Mouse (Mus musculus): ENCODE results near the gene Hoxd10. TPM values are rescaled to one million over a fixed set of nuclear protein-coding genes. Genes with fewer than 3 reads are reported as not detected.

Gene Hoxd10
- total and polyA plus RNA-seq, 3 experiments = not detected

DNA sequence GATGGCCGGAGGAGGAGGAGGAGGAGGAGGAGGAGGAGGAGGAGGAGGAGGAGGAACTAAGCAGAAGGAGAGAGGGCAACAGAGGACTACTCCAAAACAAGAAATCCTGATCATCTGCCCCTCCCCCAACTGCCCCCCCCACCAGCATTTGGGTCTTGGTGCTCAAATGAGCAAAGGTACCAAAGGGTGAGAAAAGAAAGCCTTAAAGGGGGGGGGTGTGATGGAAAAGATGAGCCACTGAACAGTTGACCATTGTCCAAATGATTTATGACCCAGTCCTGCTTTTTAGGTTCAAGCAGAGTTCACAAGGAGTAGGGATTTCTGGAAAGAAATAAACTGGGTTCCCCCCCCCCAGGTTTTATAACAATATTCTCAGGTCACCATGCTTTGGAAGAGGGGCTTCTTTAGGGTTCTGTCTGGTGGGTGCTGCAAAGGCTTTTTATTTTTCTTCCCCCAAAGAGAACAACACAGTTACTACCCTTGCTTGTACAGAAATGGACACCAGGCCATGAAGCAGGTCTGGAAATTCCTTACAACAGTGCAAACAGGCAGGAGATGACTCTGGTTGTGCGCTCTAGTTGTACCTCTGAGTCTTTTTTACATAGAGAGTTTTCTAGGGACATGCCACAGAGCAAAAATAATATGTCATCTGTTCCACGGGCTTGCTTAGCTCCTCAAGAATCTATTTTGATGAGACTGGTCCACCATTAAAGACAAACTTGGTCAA, 49.7 kb downstream of the Hoxd10 start:
- peaks cover 14 to 27% of the 10 kb centered on the region in 2 experiments for H3K4me1 ChIP-seq (ENCODE audit: control insufficient read depth in 1 of 2, insufficient read depth in 2 of 2)
- H3K36me3 ChIP-seq (replicated peaks in 1 of 2; ENCODE audit: control insufficient read depth in 1 of 2, insufficient read depth in 1 of 2, low read length in 1 of 2) = peaks cover 3 to 18% of the 10 kb centered on the region in 2 experiments
- no peaks in the 10 kb centered on the region for H3K79me2 ChIP-seq (replicated peaks; ENCODE audit: control insufficient read depth, extremely low read depth, insufficient read depth, poor library complexity, severe bottlenecking)
- H3K4me3 ChIP-seq (replicated peaks in 1 of 3; ENCODE audit: low read depth in 2 of 3, low read length in 2 of 3, poor library complexity in 1 of 3) = no peak overlapping the region
- DNase-seq (ENCODE audit: extremely low read depth) = no peak
- no peak for TF ChIP-seq RCOR1 (conservative IDR thresholded peaks at IDR 0.05; ENCODE audit: low read depth, low read length)
- TF ChIP-seq NELFE (IDR thresholded peaks at IDR 0.05; ENCODE audit: low read depth, low read length) = no peak
- no peak for TF ChIP-seq KAT2A (IDR thresholded peaks at IDR 0.05; ENCODE audit: insufficient replicate concordance, low read length)
- TF ChIP-seq JUND (conservative IDR thresholded peaks at IDR 0.05; ENCODE audit: low read depth, low read length) = no peak
- no peak for TF ChIP-seq MEF2A (IDR thresholded peaks at IDR 0.05; ENCODE audit: borderline replicate concordance, low read depth, low read length)
- TF ChIP-seq CTCF (conservative IDR thresholded peaks at IDR 0.05 in 1 of 2, IDR thresholded peaks at IDR 0.05 in 1 of 2; ENCODE audit: low read depth in 2 of 2, low read length in 2 of 2) = no peak
- no peak for TF ChIP-seq MAX (IDR thresholded peaks at IDR 0.05; ENCODE audit: low read length)
- TF ChIP-seq EP300 (IDR thresholded peaks at IDR 0.05; ENCODE audit: low read length) = no peak
- TF ChIP-seq ZKSCAN1 (IDR thresholded peaks at IDR 0.05; ENCODE audit: borderline replicate concordance, low read depth, low read length) = no peak
- TF ChIP-seq ZMIZ1 (IDR thresholded peaks at IDR 0.05; ENCODE audit: low read depth, low read length) = no peak
- TF ChIP-seq MYC (IDR thresholded peaks at IDR 0.05; ENCODE audit: low read depth, low read length) = no peak
- no peak for TF ChIP-seq PAX5 (IDR thresholded peaks at IDR 0.05; ENCODE audit: low read length)
- TF ChIP-seq POLR2A (IDR thresholded peaks at IDR 0.05; ENCODE audit: low read depth, low read length) = no peak
- TF ChIP-seq ZC3H11A (IDR thresholded peaks at IDR 0.05; ENCODE audit: low read depth, low read length) = no peak
- no peak overlapping the region for H3K4me2 ChIP-seq (ENCODE audit: insufficient read depth, low read depth, poor library complexity, severe bottlenecking)
- H3K9ac ChIP-seq (ENCODE audit: insufficient read depth, low read depth) = no peak overlapping the region
- dilution Hi-C loops (cut with MboI; ENCODE audit: extremely low pct_ligation_motif_present, extremely low pct_unique_long_range_greater_than_20kb, low sequenced_read_pairs) = no loop called here
- no peak overlapping the region for H3K27ac ChIP-seq (ENCODE audit: insufficient read depth, low read depth)
- no peaks in the 10 kb centered on the region for H3K27me3 ChIP-seq (replicated peaks)
- in situ Hi-C loops (cut with MboI; ENCODE audit: low pct_ligation_motif_present, low pct_unique_long_range_greater_than_20kb, low sequenced_read_pairs) = no loop called here
- peaks cover 5% of the 10 kb centered on the region for H3K9me3 ChIP-seq (replicated peaks; ENCODE audit: low read length)

- H3K9ac ChIP-seq (ENCODE audit: insufficient read depth, low read depth) = no peak overlapping the region
- no peaks in the 10 kb centered on the region for H3K27me3 ChIP-seq (replicated peaks)
- peaks cover 14 to 25% of the 10 kb centered on the region in 2 experiments for H3K4me1 ChIP-seq (ENCODE audit: control insufficient read depth in 1 of 2, insufficient read depth in 2 of 2)
- peaks cover 8 to 19% of the 10 kb centered on the region in 2 experiments for H3K36me3 ChIP-seq (replicated peaks in 1 of 2; ENCODE audit: control insufficient read depth in 1 of 2, insufficient read depth in 1 of 2, low read length in 1 of 2)
- H3K27ac ChIP-seq (ENCODE audit: insufficient read depth, low read depth) = no peak overlapping the region
- dilution Hi-C loops (cut with MboI; ENCODE audit: extremely low pct_ligation_motif_present, extremely low pct_unique_long_range_greater_than_20kb, low sequenced_read_pairs) = no loop called here
- H3K4me2 ChIP-seq (ENCODE audit: insufficient read depth, low read depth, poor library complexity, severe bottlenecking) = no peak overlapping the region
- H3K4me3 ChIP-seq (replicated peaks in 1 of 3; ENCODE audit: low read depth in 2 of 3, low read length in 2 of 3, poor library complexity in 1 of 3) = no peak overlapping the region
- no peaks in the 10 kb centered on the region for H3K79me2 ChIP-seq (replicated peaks; ENCODE audit: control insufficient read depth, extremely low read depth, insufficient read depth, poor library complexity, severe bottlenecking)
- no peak for TF ChIP-seq ZMIZ1 (IDR thresholded peaks at IDR 0.05; ENCODE audit: low read depth, low read length)
- H3K9me3 ChIP-seq (replicated peaks; ENCODE audit: low read length) = peaks cover 8% of the 10 kb centered on the region
- in situ Hi-C loops (cut with MboI; ENCODE audit: low pct_ligation_motif_present, low pct_unique_long_range_greater_than_20kb, low sequenced_read_pairs) = no loop called here
- DNase-seq (ENCODE audit: extremely low read depth) = no peak
These were observed 50.2 kb downstream of the Hoxd10 start for GRCm38 (mm10) chr2:74741979-74742277.

Other genes with a start within 250 kb of the Hoxd10 start
- gene Lnpk, start 112.5 kb upstream of the Hoxd10 start, total RNA-seq (2012; rRNA removed) = 21.1 and 21.2 TPM in 2 replicates
- 51.7 and 61.1 TPM in 2 replicates for gene Lnpk, start 112.5 kb upstream of the Hoxd10 start, total RNA-seq (2014; rRNA removed)
- 32.9 and 37.1 TPM in 2 replicates for gene Lnpk, start 112.5 kb upstream of the Hoxd10 start, polyA plus RNA-seq (2012; ENCODE audit: insufficient read length, low read depth)
- gene Evx2, start 32.4 kb upstream of the Hoxd10 start, total RNA-seq (2012; rRNA removed) = not detected in 2 replicates
- not detected in 2 replicates for gene Evx2, start 32.4 kb upstream of the Hoxd10 start, total RNA-seq (2014; rRNA removed)
- not detected in 2 replicates for gene Evx2, start 32.4 kb upstream of the Hoxd10 start, polyA plus RNA-seq (2012; ENCODE audit: insufficient read length, low read depth)
- not detected in 2 replicates for gene Hoxd13, start 23.6 kb upstream of the Hoxd10 start, total RNA-seq (2012; rRNA removed)
- not detected in 2 replicates for gene Hoxd13, start 23.6 kb upstream of the Hoxd10 start, total RNA-seq (2014; rRNA removed)
- not detected in 2 replicates for gene Hoxd13, start 23.6 kb upstream of the Hoxd10 start, polyA plus RNA-seq (2012; ENCODE audit: insufficient read length, low read depth)
- not detected in 2 replicates for gene Hoxd12, start 16.9 kb upstream of the Hoxd10 start, total RNA-seq (2012; rRNA removed)
- gene Hoxd12, start 16.9 kb upstream of the Hoxd10 start, total RNA-seq (2014; rRNA removed) = not detected in 2 replicates
- gene Hoxd12, start 16.9 kb upstream of the Hoxd10 start, polyA plus RNA-seq (2012; ENCODE audit: insufficient read length, low read depth) = not detected in 2 replicates
- not detected in 2 replicates for gene Hoxd11, start 12.4 kb upstream of the Hoxd10 start, total RNA-seq (2012; rRNA removed)
- gene Hoxd11, start 12.4 kb upstream of the Hoxd10 start, total RNA-seq (2014; rRNA removed) = not detected in 2 replicates
- not detected in 2 replicates for gene Hoxd11, start 12.4 kb upstream of the Hoxd10 start, polyA plus RNA-seq (2012; ENCODE audit: insufficient read length, low read depth)
- not detected in 2 replicates for gene Hoxd9, start 5.8 kb downstream of the Hoxd10 start, total RNA-seq (2012; rRNA removed)
- not detected in 2 replicates for gene Hoxd9, start 5.8 kb downstream of the Hoxd10 start, total RNA-seq (2014; rRNA removed)
- not detected in 2 replicates for gene Hoxd9, start 5.8 kb downstream of the Hoxd10 start, polyA plus RNA-seq (2012; ENCODE audit: insufficient read length, low read depth)
- gene Hoxd8, start 12.7 kb downstream of the Hoxd10 start, total RNA-seq (2012; rRNA removed) = not detected in 2 replicates
- gene Hoxd8, start 12.7 kb downstream of the Hoxd10 start, total RNA-seq (2014; rRNA removed) = 0.20 and 0.76 TPM in 2 replicates
- gene Hoxd8, start 12.7 kb downstream of the Hoxd10 start, polyA plus RNA-seq (2012; ENCODE audit: insufficient read length, low read depth) = 0.15 and 0.31 TPM in 2 replicates
- gene Hoxd3, start 20.0 kb downstream of the Hoxd10 start, total RNA-seq (2012; rRNA removed) = 0.50 TPM in 1 of 2 replicates, not detected in the other
- 0.12 and 0.14 TPM in 2 replicates for gene Hoxd3, start 20.0 kb downstream of the Hoxd10 start, total RNA-seq (2014; rRNA removed)
- 1.0 and 1.1 TPM in 2 replicates for gene Hoxd3, start 20.0 kb downstream of the Hoxd10 start, polyA plus RNA-seq (2012; ENCODE audit: insufficient read length, low read depth)
- 8.4 and 9.8 TPM in 2 replicates for gene Hoxd4, start 20.0 kb downstream of the Hoxd10 start, total RNA-seq (2012; rRNA removed)
- 6.0 and 7.2 TPM in 2 replicates for gene Hoxd4, start 20.0 kb downstream of the Hoxd10 start, total RNA-seq (2014; rRNA removed)
- gene Hoxd4, start 20.0 kb downstream of the Hoxd10 start, polyA plus RNA-seq (2012; ENCODE audit: insufficient read length, low read depth) = 5.4 and 6.3 TPM in 2 replicates
- gene Gm28230, start 34.8 kb downstream of the Hoxd10 start, total RNA-seq (2012; rRNA removed) = 0.80 and 0.89 TPM in 2 replicates
- 0.84 and 1.1 TPM in 2 replicates for gene Gm28230, start 34.8 kb downstream of the Hoxd10 start, total RNA-seq (2014; rRNA removed)
- gene Gm28230, start 34.8 kb downstream of the Hoxd10 start, polyA plus RNA-seq (2012; ENCODE audit: insufficient read length, low read depth) = 0.85 and 1.7 TPM in 2 replicates
- not detected in 2 replicates for gene Hoxd1, start 71.1 kb downstream of the Hoxd10 start, total RNA-seq (2012; rRNA removed)
- not detected in 2 replicates for gene Hoxd1, start 71.1 kb downstream of the Hoxd10 start, total RNA-seq (2014; rRNA removed)
- not detected in 2 replicates for gene Hoxd1, start 71.1 kb downstream of the Hoxd10 start, polyA plus RNA-seq (2012; ENCODE audit: insufficient read length, low read depth)
- 56.4 and 66.0 TPM in 2 replicates for gene Mtx2, start 133.9 kb downstream of the Hoxd10 start, total RNA-seq (2012; rRNA removed)
- 163 and 186 TPM in 2 replicates for gene Mtx2, start 133.9 kb downstream of the Hoxd10 start, total RNA-seq (2014; rRNA removed)
- gene Mtx2, start 133.9 kb downstream of the Hoxd10 start, polyA plus RNA-seq (2012; ENCODE audit: insufficient read length, low read depth) = 111 and 129 TPM in 2 replicates